Mouse (Mus musculus): ENCODE measurements around the gene Wdr90. TPM values are rescaled to one million over a fixed set of nuclear protein-coding genes. Genes with fewer than 3 reads are reported as not detected.
"Not testable (repeated sequence)": the region's sequence is repeated elsewhere in the genome, so short reads cannot be mapped to it uniquely, and the experiment has no call there.

The Wdr90 gene
- total RNA-seq, 2 experiments from 2014 or later = 19.2 to 26.2 TPM

- DNase-seq = no peak
These were observed 15.7 kb upstream of the Wdr90 start for GRCm38 (mm10) chr17:25877025-25877424.

- DNase-seq = no peak
These were observed 15.1 kb upstream of the Wdr90 start for GRCm38 (mm10) chr17:25876347-25876915.

- DNase-seq = peak; percentile 89 to 91
These were observed 14.2 kb upstream of the Wdr90 start for GRCm38 (mm10) chr17:25875171-25876136.

GRCm38 (mm10) chr17:25874721-25875170 lies 13.4 kb upstream of the Wdr90 start, which contains the start of gene Mettl26:
Mettl26 (plus strand) TSS chr17:25875074.
- peak; percentile 96 to 98 for DNase-seq

- DNase-seq = no peak
These were observed 12.9 kb upstream of the Wdr90 start for GRCm38 (mm10) chr17:25874148-25874720.

GRCm38 (mm10) chr17:25873405-25874147 lies 12.3 kb upstream of the Wdr90 start:
- no peak for DNase-seq

GRCm38 (mm10) chr17:25872676-25873075 lies 11.4 kb upstream of the Wdr90 start:
- DNase-seq = no peak

- DNase-seq = not testable (repeated sequence)
These were observed 10.3 kb upstream of the Wdr90 start for GRCm38 (mm10) chr17:25871566-25871965.

- DNase-seq = no peak
These were observed 8.7 kb upstream of the Wdr90 start for GRCm38 (mm10) chr17:25869954-25870353.

GRCm38 (mm10) chr17:25869498-25869897 lies 8.2 kb upstream of the Wdr90 start:
- no peak for DNase-seq

- peak; percentile 81 to 84 for DNase-seq
These were observed 7.4 kb upstream of the Wdr90 start, which contains the start of gene Mcrip2 for GRCm38 (mm10) chr17:25868601-25869191. Mcrip2 (minus strand) TSS chr17:25868764.

- DNase-seq = no peak
These were observed 6.7 kb upstream of the Wdr90 start for GRCm38 (mm10) chr17:25867836-25868600.

- no peak for DNase-seq
These were observed 6.2 kb upstream of the Wdr90 start for GRCm38 (mm10) chr17:25867509-25867835.

GRCm38 (mm10) chr17:25866172-25866571 lies 4.9 kb upstream of the Wdr90 start:
- no peak for DNase-seq

GRCm38 (mm10) chr17:25865288-25865687 lies 4.0 kb upstream of the Wdr90 start:
- DNase-seq = no peak

- no peak for DNase-seq
These were observed 3.0 kb upstream of the Wdr90 start for GRCm38 (mm10) chr17:25864311-25864710.

GRCm38 (mm10) chr17:25863681-25864080 lies 2.4 kb upstream of the Wdr90 start:
- no peak for DNase-seq

GRCm38 (mm10) chr17:25861704-25862612 lies 657 bp upstream of the Wdr90 start:
- DNase-seq = no peak

- DNase-seq = no peak
These were observed 1.1 kb downstream of the Wdr90 start for GRCm38 (mm10) chr17:25860229-25860628.

GRCm38 (mm10) chr17:25844396-25844901 lies 16.9 kb downstream of the Wdr90 start, which contains the start of gene Rhot2:
Rhot2 (minus strand) TSS chr17:25844851.
- DNase-seq = peak; percentile 92 to 95
